Mouse (Mus musculus): ENCODE measurements around the gene Tctex1d2.

Gene Tctex1d2

GRCm38 (mm10) chr16:32472276-32473015, 52.9 kb downstream of the Tctex1d2 start:
- no peak for DNase-seq

GRCm38 (mm10) chr16:32477315-32477714, 57.8 kb downstream of the Tctex1d2 start:
- DNase-seq: no peak

All from kidney, postnatal 10 days (tissue).